Mouse (Mus musculus) lung, adult 2 months (tissue): ENCODE results near the gene Slc39a9.

Source experiments
- CTCF ChIP-seq: fragments of 200-500 bp; IDR thresholded peaks from 2 replicates; pipeline ENCODE4 v1.5.1; 2011; ENCODE audit warnings: mild to moderate bottlenecking, low read length, control low read depth; ENCODE audit not compliant: insufficient read depth
- POLR2A ChIP-seq: fragments of 200-500 bp; IDR thresholded peaks from 2 replicates; pipeline ENCODE4 v1.6.1; 2011; ENCODE audit warnings: low read depth, mild to moderate bottlenecking, control low read depth, low read length, borderline replicate concordance; ENCODE audit errors: extremely low read depth

DNA sequence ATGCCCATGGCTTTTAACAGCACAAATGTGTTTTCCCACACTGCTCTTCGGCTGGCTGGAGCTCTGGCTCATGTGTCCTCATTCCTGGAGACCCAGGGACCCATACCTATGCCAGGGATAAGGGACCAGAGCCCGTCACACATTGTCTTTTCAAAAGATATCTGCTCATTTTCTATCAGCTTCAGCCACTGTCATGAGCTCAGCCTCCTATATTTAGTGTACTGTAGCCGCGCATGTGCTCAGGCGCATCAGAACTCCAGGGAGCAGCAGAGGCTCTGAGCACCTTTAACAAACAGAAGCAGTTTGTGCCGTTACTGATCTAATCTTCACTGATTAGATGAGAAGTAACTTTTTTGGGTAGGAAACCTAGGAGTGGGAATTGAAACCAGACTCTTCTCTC is 72.2 kb downstream of the Slc39a9 start:
- TF ChIP-seq CTCF (no peak), POLR2A (no peak)
